Mouse (Mus musculus) lung, adult 18-20 months (tissue): ENCODE measurements around the gene Slc2a3.
A peak's percentile ranks its signal among the peaks of the same experiment; 100 is the strongest.

Experiments used
- DNase-seq, 2 experiments: peaks; one replicate each; pipeline ENCODE4 v3.0.0; 2022; ENCODE audit warnings: mixed read lengths in 2 of 2

Gene Slc2a3

DNA sequence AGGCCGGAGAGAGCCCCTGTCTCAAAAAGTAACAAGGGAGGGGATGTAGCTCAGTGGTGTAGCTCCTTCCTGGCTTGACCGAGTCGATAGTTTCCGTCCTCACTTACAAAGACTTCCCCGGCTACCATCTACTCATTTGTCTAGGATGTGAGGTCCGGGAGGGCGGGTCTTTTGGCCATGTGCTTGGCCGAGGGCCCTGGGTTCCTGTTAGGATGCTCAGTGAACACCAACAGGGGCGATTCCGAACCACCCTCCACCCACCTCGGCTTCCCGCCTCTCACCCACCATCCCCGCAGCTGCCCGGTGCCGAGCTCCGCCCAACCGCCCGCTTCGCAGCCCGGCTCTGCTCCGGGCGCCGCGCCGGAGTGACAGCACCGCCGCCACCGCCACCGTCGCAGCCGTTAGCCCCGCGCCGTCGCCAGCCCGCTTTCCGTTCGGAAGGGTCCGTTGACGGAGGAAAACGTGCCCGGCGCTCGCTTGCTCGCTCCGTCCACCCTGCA, at the start of gene Slc2a3:
TSS of gene Slc2a3 (minus strand) at position 340 of the 500 bp plus-strand sequence.
- peak; percentile 43 to 50 for DNase-seq

DNA sequence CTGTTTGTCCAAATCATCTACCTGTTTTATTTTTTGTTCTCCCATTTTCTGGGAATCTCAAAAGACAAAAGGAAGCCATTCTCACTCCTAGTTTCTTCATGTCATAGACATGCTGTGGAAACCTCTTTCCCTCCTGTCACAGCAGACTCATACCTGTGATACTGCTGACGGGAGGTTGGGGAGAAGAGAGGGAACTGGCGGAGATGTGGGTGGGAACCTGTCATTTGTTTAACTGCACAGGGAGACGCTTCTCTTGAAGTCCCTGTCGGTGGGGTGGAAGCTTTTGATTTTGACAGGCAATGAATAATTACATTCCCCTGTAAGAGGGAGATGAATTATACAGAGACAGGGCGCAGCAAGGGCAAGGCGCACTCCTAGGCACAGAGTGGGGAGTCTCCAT, 42.3 kb upstream of the Slc2a3 start:
- DNase-seq: no peak

DNA sequence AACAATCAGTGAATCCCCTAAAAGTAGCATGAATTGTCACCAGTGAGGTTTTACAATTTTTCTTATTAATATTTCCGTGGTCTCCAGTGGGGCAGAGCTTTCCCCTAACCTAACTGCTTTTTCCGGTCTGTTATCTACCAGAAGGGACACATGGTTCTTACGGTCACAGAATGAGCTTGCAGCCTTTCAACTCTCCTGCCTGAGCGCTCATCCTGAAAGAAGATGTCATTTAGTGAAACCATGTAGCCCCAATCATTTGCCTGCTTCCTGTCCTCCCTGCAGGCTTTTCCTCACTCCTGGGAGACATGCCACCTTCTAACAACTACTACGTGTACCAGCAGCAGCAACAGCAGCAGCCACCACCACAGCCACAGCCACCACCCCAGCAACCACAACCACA, 36.1 kb upstream of the Slc2a3 start:
- DNase-seq: no peak

DNA sequence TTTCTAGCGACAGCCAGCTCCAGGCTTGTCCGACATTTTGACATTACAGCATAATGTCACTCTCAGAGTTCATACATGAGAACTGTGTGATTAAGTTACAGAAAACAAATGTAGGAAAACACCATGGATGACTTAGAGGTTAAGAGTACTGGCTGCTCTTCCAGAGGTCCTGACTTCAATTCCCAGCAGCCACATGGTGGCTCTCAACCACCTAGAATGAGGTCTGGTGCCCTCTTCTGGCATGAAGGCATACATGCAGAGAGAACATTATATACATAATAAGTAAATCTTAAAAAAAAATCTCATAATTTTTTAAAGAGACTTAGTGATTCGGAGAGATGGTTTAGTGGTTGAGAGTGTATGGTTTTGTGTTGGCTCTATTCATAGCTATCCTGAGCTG, 35.5 kb upstream of the Slc2a3 start:
- DNase-seq: no peak

DNA sequence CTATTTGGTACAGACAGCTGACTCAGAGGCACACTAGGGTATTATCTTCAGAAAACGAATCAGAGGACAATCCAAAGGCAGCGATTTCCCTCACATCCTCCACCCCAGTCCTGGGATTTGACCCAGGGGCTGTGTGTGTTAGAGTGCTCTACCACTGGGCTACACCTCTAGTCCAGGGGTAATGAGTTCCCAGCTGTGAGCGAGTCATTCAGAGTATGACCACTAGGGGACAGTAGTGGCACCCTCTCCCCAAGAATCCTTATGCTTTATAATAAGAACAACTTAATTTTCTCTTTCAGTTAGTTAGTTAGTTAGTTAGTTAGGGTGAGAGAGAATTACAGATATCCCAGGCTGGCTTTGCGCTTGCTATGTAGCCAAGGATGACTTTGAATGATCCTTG, 32.9 kb upstream of the Slc2a3 start:
- peak; percentile 38 to 42 for DNase-seq

DNA sequence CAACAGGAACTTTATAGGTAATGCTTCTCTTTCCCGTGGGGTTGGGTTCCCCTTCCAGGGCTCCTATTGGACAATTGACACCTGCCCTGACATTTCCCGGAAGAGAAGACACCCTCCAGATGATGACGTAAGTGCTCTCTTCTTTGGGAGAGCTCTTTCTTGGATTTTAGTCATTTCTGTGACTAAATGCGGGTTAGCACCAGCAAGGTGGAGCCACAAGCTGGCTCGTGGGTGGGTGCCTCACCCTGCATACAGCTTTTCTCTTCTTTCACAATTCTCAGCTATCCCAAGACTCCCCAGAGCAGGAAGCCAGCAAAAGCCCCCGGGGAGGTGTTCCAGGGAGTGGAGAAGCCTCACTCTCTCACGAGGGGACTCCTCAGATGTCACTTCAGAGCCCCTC, 31.4 kb upstream of the Slc2a3 start:
- DNase-seq: no peak

DNA sequence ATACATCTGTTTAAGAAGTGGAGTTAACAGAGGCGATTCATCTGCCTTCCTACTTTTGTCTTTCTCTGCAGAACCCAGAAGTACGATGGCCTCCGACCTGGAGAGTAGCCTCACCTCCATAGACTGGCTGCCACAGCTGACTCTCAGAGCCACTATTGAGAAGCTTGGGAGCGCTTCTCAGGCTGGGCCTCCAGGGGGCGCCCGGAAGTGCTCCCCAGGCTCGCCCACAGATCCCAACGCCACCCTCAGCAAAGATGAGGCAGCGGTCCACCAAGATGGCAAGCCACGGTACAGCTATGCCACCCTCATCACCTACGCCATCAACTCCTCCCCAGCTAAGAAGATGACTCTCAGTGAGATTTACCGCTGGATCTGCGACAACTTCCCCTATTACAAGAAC, 26.6 kb upstream of the Slc2a3 start:
- no peak for DNase-seq

DNA sequence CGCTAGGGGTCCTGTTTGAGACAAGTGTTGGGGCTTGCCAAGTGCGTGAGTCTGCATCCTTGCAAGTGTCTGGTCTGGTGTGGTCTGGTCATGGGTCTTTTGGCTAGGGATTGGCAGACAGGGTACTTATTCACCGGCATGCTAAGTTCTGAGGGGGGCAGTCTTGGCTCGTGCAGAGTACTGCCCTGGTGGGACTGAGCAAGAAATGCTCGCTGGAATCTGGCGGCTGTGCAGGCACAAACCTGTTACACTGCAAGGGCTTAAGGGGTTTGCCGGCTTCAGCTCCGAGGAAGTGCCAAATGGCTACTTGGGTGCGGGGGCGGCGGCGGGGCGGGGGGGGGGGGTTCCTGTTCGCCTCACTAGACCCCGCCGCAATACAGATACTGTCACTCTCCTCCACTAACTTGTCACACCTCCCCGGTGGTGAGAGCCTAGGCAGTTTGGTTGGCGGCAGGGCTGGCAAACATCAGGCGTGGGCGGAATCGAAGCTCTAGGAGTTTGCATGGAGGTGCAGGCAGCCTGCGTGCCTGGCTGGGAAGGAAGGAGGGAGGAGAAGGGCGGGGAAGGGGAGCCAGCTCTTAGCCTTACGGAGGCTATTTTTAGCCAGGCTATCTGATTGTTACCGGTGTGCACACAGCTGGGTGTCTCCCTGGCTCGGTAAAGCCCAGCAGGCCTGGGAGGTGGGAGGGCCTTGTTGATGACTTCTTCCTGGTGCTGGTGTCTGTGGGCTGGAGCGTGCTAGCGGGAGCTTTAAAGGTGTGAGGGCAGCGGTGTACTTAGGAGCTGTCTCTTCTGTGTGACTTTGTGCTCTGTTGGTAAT, 24.7 kb upstream of the Slc2a3 start:
- peak; percentile 81 to 86 for DNase-seq

DNA sequence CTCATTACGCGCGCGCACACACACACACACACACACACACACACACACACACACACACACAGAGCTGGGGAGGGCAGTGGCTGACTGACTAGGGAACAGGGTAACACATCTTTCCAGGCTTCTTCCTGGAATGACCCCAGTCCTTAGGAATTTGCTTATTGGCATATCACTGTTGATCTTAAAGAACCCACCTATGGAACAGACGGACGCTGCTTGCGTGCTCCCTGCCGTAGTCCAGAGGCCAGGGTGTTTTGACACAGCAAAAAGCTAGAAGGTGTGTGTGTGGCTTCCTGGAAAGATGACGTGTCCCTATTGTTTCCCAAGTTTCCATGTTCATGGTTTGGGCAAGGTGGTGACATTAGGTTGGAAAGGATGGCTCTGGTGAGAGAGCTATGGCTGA, 23.7 kb upstream of the Slc2a3 start:
- no peak for DNase-seq

DNA sequence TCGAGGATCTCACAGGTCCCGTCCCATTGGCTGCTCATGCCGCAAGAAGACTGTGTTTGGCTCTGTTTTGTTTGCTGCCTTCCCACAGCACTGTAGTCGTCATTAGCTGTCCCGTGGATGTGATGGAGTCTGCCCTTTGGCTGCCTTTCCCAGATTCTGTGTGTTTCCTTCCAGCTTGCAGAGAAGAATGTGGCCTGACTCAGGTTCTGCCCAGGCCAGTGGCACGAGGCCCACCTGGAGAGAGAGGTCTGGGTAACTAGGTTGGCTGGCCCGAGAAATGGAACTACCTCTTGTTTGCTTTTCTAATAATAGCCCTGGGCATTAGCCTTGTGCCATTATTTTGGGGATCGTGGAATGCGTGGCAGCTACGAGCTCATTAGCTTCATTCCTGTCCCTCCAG, 22.6 kb upstream of the Slc2a3 start:
- peak; percentile 60 to 76 for DNase-seq

DNA sequence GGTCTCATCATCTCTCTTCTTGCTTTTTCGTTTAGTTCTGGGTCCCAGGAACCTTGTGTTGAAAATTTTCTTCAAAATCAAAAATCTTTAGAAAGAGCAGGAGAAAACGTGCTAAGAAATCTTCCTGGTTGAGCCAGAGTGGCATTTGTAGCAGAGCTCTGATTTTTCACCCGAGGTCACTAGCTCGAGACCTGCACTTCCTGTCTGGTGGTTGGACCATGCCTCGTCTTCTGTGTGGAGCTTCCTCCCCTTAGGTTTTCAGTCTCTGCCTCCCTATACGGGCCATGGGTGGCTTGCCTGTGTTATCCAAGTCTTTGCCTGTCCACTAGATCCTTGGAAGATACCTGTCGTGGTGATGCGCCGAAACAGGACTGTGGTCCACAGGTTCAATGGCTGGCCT, 20.4 kb upstream of the Slc2a3 start:
- no peak for DNase-seq

DNA sequence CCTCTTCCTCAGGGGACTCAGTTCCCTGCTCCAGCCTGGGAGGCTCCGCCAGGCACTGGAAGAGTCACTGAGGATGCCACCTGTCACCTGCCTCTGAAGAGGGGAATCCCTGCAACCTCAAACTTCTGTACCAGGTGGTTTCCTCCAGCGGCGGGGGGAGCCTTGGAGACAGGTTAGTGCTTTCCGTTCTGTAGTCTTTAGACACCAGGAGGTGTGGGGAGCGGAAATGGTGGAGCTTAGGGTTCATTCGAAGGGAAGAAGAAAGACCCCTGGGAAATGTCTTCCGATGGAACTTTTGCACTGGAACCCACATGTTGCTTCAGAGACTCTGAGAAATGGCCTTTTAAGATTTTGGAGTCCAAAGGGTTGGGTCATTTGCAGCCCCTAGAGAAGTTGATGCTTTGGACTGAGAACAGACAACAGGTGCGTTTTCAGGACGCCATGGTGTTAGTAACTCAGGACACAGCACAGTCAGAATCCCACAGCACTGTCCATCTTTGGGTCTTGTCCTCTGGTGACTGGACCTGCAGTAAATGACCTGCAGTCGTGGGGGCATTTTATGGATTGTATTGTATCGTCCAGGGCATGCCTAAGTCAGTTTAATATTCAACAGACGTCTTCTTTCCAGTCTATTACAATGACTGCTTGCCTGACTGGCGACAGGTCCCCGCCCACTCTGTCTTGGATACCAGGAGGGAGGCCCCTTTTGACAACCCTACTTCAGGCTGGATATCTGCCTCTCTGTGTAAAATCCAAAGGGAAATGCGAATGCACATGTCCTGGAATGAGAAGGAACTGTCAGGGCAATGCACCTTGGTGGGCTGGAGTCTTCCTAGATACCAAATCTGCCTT, 19.6 kb upstream of the Slc2a3 start:
- DNase-seq: no peak

DNA sequence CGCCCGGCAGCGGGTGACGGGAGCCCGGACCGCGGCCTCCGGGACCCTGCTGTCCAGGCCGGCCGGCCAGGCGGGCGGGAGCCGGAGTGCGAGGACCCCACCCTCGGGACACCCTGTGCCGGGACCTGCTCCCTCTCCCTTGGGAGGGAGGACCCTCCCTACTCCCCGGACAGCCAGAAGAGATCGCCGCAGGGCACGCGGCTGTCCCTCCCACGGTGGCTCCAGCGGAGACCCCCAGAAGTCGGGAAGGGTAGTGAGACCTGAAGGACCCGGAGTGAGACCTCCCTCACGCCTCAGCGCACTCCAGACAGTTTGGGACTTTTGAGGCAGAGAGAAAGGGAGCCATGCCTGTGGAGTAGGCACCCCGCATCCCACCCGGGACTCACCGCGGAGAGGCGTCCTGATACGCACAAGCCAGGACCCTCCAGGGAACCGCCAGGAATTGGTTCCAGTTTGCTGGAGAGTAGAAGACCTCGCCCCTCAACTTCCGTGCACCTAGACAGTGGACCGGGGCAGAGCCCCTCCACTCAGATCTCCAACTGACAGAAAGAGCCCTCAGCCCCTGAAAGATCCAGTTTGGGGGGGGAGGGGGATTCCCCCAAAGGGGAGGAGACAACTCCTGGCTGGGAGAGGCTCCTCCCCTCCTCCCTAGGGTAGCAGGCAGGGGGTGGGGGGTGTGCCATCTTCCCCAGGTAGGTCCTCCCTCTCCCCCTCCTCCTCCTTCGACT, 18.8 kb upstream of the Slc2a3 start:
- DNase-seq: peak; percentile 44 to 46

DNA sequence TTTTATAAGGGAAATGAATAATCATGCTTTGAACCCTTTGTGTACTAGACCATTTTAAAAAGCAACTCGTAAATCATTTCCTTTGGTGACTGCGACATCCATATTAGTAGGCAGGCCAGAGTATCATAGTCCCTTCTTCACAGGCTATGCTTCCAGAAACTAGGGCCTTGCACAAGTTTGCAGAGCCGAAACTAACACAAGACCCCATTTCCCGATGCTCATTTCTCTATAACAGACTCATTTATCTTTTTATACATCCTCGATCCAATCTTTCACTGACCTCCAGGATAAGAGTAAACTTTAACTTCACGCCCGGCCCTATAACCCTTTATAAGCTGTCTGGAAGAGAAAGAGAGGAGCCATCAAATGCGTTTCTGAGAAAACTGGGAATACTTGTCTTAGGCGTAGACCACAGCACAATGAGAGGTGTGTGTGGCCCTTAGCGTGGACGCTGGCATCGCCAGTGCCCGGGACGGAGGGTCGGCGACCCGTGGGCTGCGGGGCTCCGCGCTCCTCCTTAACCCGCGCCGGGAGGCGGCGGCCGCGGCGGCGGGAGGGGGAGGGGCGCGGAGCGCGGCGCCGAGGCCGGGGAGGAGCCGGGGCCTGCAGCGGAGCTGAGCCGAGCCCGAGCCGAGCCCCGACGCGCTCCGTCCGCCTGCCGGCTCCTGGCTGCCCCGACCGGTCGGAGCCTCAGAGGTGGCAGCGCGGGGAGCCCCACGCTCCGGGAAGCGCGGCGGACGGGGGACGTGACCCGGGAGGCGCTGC, 18.0 kb upstream of the Slc2a3 start, which contains the start of gene Foxj2:
TSS of gene Foxj2 (plus strand) at position 609 of the 765 bp plus-strand sequence.
- DNase-seq: peak; percentile 70 to 75

DNA sequence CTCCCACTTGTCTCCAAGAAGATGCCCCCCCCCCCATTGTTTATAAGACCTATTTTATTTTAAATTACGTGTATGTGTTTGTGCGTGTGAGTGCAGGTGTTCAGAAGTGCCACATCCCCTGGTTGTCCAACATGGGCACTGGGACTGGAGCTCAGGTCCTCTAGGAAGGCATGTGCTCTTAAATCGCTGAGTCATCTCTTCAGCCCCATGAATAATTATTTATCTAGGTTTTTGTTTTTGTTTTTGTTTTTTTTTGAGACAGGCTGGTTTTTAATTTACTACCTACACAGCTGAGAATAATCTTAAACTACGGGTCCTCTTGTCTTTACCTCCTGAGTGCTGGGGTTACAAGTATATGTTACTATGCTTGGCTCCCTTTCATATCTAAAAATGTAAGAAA, 12.2 kb upstream of the Slc2a3 start:
- no peak for DNase-seq

DNA sequence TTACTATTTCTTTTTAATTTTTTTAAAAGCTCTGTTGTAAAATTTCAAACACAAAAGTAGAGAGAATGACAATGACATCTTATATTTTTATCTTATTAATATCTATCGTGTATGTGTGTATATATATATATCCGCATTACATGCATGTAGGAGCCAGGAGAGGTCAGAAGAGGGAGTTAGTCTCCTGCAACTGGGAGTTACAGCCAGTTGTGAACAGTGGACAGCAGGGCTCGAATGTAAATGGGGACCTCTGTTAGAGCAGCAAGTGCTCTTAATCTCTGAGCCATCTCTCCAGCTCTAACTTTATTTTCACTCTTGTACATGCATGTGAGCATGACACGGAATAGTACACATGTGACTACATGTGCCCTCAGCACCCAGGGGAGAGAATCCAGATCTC, 11.3 kb upstream of the Slc2a3 start:
- DNase-seq: no peak

DNA sequence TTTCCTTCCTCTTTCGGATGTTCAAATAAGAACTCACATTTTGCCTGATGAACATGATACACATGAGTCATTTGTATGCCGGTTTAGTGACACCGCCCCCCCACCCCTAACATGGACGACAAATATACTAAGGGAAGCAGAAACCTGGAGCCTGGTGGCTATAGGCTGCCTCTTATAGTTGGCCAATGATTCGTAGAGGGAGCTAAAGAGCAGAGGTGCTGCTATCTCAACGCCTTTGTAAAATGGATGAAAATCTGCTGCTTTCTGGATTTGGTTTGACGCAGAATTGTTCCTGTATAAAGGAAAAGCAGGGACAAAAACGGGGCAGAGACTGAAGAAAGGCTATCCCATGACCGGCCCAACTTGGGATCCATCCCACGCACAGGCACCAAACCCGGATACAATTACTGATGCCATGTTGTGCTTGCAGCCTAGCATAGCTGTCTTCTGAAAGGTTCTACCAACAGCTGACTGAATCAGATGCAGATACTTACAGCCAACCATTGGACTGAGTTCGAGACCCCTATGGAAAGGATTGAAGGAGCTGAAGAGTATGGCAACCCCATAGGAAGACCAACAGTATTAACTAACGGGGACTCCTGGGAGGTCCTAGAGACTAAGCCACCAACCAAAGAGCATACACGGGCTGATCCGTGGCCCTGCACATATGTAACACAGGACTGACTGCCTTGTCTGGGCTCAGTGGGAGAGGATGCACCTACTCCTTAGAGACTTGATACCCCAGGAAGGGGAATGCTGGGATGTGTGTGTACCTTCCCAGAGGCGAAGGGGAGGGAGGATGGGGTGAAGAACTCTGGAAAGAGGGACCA, 10.5 kb upstream of the Slc2a3 start:
- peak; percentile 30 to 46 for DNase-seq

DNA sequence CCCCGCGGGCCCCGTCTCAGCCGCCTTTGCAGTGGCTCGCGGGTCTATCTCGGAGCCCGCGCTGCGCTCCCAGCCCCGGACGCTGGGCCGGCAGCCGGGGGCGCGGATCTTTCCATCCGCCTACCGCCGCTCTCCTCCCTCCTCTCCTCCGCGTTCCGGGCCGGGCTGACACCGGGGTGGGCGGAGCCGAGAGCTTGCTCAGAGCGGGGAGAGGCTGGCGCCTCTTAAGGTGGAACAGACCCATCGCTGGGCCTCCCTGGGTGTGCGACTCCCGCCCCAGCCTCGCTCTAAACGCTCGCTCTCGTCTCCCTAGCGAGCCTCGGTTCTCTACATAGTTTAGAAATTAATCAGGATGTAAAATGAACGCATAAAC, 9.8 kb upstream of the Slc2a3 start:
- peak; percentile 95 to 97 for DNase-seq

DNA sequence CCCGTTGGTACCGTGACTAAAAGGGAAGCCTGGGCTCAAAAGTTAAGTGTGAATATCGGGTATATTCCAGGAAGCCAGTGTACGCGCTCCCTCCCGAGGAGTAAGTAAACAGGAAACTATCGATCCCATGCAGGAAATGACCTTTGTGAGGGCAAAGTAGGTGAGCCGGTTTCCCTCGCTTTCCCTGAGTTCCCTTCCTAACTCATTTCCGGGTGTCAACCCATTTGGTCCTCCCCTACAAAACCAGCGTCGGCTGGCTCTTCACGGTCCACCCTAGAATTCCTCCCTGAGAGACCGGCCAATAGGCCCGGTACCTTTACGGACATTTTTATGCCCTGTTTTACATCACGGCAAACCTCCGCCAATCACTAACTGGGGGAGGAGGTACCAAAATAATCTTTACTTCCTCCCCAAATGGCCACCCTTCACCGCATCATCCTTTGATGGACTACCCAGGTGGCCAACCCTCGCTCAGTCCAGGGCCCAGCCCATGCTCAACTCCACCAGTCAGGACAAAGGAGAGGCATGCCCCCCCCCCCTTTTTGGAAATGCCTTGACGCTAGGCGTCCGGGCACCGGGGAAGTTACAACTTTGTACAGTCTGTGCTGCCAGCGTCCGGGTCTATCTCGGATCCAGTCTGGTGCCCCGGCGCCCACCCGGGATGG, 9.3 kb upstream of the Slc2a3 start:
- peak; percentile 99 for DNase-seq

DNA sequence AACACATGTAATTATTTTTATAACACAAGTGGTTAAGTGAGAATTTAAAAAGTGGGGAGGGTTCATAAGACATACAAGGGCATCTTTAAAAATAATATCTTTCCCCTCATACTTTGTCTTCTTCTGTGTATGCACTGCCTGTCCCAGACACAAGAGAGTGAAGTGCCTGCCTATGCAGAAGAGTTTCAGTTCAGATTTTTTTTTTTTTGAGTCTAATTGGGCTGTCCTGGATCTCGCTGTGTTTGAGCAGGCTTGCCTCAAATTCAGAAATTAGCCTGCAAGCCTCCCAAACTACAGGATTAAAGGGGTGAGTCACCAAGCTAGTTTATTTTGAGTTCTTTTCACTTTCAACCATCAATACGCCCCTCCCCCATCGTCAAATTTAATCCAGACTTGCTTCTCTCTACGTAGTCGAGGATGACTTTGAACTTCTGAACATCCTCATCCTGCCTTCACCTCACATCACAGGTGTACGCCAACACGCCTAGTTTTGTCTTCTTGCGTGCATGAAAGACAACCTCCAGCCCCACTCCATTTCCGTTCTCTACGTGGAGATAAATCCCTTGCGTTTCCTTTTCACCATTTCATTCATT, 8.7 kb upstream of the Slc2a3 start:
- no peak for DNase-seq
